Mouse (Mus musculus) ES-Bruce4 (cell line): ENCODE results near the gene Gpn3. TPM values are rescaled to one million over a fixed set of nuclear protein-coding genes. Genes with fewer than 3 reads are reported as not detected.
A peak's percentile ranks its signal among the peaks of the same experiment; 100 is the strongest.
"Not testable (repeated sequence)": the region's sequence is repeated elsewhere in the genome, so short reads cannot be mapped to it uniquely, and the experiment has no call there.

Experiments used
- H3K27ac ChIP-seq: 2 replicates; pipeline ENCODE4 v1.5.1; 2012; ENCODE audit warnings: low read length, inconsistent platforms; ENCODE audit not compliant: insufficient read depth
- H3K27me3 ChIP-seq: 2 replicates; pipeline ENCODE4 v1.6.1; 2012; ENCODE audit warnings: mild to moderate bottlenecking, low read length, inconsistent platforms; ENCODE audit not compliant: control insufficient read depth, poor library complexity, insufficient read depth, severe bottlenecking
- H3K36me3 ChIP-seq: 2 replicates; pipeline ENCODE4 v1.6.1; 2012; ENCODE audit warnings: inconsistent platforms, mild to moderate bottlenecking, low read length, moderate library complexity; ENCODE audit not compliant: control insufficient read depth, poor library complexity, insufficient read depth, severe bottlenecking
- H3K4me1 ChIP-seq: one replicate; pipeline ENCODE4 v1.8.1; 2011; ENCODE audit warnings: low read length; ENCODE audit not compliant: control insufficient read depth, insufficient read depth
- H3K4me3 ChIP-seq: 2 replicates; pipeline ENCODE4 v1.5.1; 2011; ENCODE audit warnings: low read depth, mild to moderate bottlenecking, low read length
- H3K9ac ChIP-seq: 2 replicates; pipeline ENCODE4 v1.6.1; 2012; ENCODE audit warnings: low read depth, mild to moderate bottlenecking, inconsistent platforms; ENCODE audit not compliant: poor library complexity, severe bottlenecking
- H3K9me3 ChIP-seq: replicated peaks from 2 replicates; pipeline ENCODE4 v1.6.1; 2012; ENCODE audit warnings: mild to moderate bottlenecking, low read length, inconsistent platforms; ENCODE audit not compliant: control insufficient read depth, poor library complexity, insufficient read depth, severe bottlenecking
- CTCF ChIP-seq: IDR thresholded peaks from one replicate; pipeline ENCODE4 v1.8.1; 2011; ENCODE audit warnings: low read depth, low read length
- EP300 ChIP-seq: IDR thresholded peaks from 2 replicates; pipeline ENCODE4 v1.6.1; 2011; ENCODE audit warnings: low read depth, low read length; ENCODE audit not compliant: insufficient read depth
- POLR2A ChIP-seq: IDR thresholded peaks from one replicate; pipeline ENCODE4 v1.8.1; 2011; ENCODE audit warnings: low read length; ENCODE audit not compliant: insufficient read depth
- polyA plus RNA-seq: library from polyadenylated mRNA; stranded (reverse); fragments of >200 nt; gene quantifications from 2 replicates; pipeline ENCODE4 v1.2.4, GENCODE M21; 2011; ENCODE audit warnings: low read depth; ENCODE audit not compliant: missing spikeins, insufficient read depth, insufficient read length

The Gpn3 gene
- polyA plus RNA-seq, 1 experiment = 71.9 TPM

- TF ChIP-seq CTCF (no peak), POLR2A (no peak), EP300 (no peak)
- Histone ChIP-seq H3K9me3 (no peaks in the 10 kb centered on the region), H3K4me3 (no peak overlapping the region)
Measured at GRCm38 (mm10) chr5:122411892-122412291, 40.2 kb downstream of the Gpn3 start.

DNA sequence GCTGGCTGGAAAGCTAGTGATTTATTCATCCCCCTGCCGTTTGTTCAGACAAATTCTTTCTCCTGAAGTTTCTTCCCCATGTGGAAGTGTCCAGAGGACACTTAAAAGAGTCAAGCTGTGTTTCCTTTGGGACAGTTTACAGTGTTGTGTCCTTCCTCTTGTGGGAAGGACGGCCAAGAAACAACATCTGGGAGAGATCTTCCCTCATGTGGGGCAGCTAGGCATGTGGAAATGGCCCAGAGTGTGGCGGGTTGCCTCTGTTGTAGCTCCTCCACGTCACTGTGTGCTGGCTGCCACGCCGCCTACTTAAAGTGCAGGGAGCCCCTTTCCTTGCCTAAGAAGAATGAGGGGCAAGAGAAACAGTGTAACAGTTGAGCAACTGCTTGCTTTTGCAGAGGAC lies 41.1 kb downstream of the Gpn3 start:
- Histone ChIP-seq H3K27me3 (no peaks in the 10 kb centered on the region), H3K4me1 (no peaks in the 10 kb centered on the region), H3K4me3 (no peak overlapping the region), H3K9me3 (no peaks in the 10 kb centered on the region), H3K9ac (no peak overlapping the region), H3K36me3 (no peaks in the 10 kb centered on the region), H3K27ac (no peak overlapping the region)
- TF ChIP-seq EP300 = no peak
- no peak for TF ChIP-seq CTCF
- TF ChIP-seq POLR2A = no peak

More at GRCm38 (mm10) chr5:122411892-122412291, 40.2 kb downstream of the Gpn3 start:
- H3K4me1 ChIP-seq = no peaks in the 10 kb centered on the region
- no peak overlapping the region for H3K27ac ChIP-seq
- H3K36me3 ChIP-seq = no peaks in the 10 kb centered on the region
- H3K9ac ChIP-seq = no peak overlapping the region
- H3K27me3 ChIP-seq = no peaks in the 10 kb centered on the region

GRCm38 (mm10) chr5:122414351-122414750 lies 42.7 kb downstream of the Gpn3 start:
- Histone ChIP-seq H3K36me3 (no peaks in the 10 kb centered on the region), H3K4me3 (no peak overlapping the region), H3K4me1 (no peaks in the 10 kb centered on the region), H3K27ac (no peak overlapping the region), H3K27me3 (no peaks in the 10 kb centered on the region), H3K9me3 (no peaks in the 10 kb centered on the region), H3K9ac (no peak overlapping the region)
- TF ChIP-seq EP300 (no peak), CTCF (no peak), POLR2A (no peak)

- no peak overlapping the region for H3K4me3 ChIP-seq
- H3K27ac ChIP-seq = no peak overlapping the region
- H3K36me3 ChIP-seq = no peaks in the 10 kb centered on the region
- no peaks in the 10 kb centered on the region for H3K9me3 ChIP-seq
- no peaks in the 10 kb centered on the region for H3K4me1 ChIP-seq
- H3K9ac ChIP-seq = no peak overlapping the region
- H3K27me3 ChIP-seq = no peaks in the 10 kb centered on the region
- no peak for TF ChIP-seq POLR2A
- no peak for TF ChIP-seq EP300
- no peak for TF ChIP-seq CTCF
Measured at GRCm38 (mm10) chr5:122415465-122415864, 43.8 kb downstream of the Gpn3 start.

DNA sequence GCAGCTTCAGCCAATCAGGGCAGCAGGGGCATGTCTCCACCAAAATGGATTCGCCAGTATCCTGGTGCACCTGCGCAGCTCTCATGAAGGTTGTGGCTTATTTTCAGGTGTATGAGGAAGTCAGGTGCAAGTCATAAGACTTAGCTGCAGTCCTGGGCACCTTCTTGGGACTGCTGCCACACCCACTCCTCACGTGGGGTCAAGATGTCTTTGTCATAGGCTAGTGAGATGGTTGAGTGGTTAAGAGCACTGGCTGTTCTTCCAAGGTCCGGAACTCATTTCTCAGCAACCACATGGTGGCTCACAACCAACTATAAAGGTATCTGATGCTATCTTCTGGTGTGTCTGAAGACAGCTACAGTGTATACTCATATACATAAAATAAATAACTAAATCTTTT lies 49.0 kb downstream of the Gpn3 start:
- not testable (repeated sequence) for H3K4me1 ChIP-seq, H3K27me3 ChIP-seq, H3K27ac ChIP-seq, H3K9me3 ChIP-seq, H3K36me3 ChIP-seq
- Histone ChIP-seq H3K9ac (0 out of 2 replicates have a peak overlapping the region, but pooled peaks have one; percentile 95), H3K4me3 (peak overlapping the region; percentile 18)

- Histone ChIP-seq H3K36me3 (0 out of 2 replicates have a peak, but pooled peaks cover 2% of the 10 kb centered on the region), H3K27ac (peak within 1 kb of the TSS; percentile 64; the same call in 1 of the 2 replicates), H3K4me1 (peaks cover 3% of the 10 kb centered on the region), H3K9ac (peak within 1 kb of the TSS; percentile 95), H3K27me3 (no peaks in the 10 kb centered on the region), H3K4me3 (peak within 1 kb of the TSS; percentile 98), H3K9me3 (no peaks in the 10 kb centered on the region)
- TF ChIP-seq CTCF (no peak), POLR2A (no peak), EP300 (no peak)
Measured at GRCm38 (mm10) chr5:122421271-122422068, 49.8 kb downstream of the Gpn3 start, which contains the start of gene Anapc7. TSS of gene Anapc7 (plus strand) at chr5:122421693.
